Mouse (Mus musculus): ENCODE results near the gene Sirt4. TPM values are rescaled to one million over a fixed set of nuclear protein-coding genes. Genes with fewer than 3 reads are reported as not detected.
A peak's percentile ranks its signal among the peaks of the same experiment; 100 is the strongest.

The Sirt4 gene
- polyA plus RNA-seq, 1 experiment from 2014 or later = 28.1 TPM

DNA sequence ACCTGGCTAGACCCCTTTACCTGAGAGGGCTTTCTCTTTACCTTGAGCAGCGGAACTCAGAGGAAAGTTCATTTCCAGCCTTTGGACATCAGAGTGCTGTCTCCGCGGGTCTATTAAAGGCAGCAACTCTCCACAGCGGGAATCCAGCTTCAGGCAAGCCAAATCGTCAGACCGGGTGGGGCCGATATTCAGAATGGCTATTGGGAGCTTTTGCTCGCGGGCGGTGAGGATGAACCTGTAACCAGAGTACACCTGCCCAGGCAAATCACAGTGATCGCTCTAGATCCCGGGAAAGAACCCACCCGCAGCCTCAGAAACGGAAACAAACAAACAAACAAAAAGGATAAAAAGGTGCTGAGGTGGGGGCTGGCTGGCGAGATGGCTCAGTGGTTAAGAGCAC is 5.0 kb downstream of the Sirt4 start:
- Histone ChIP-seq H3K9ac (0 out of 2 replicates have a peak overlapping the region, but pooled peaks have one; percentile 3), H3K4me1 (peaks cover 29% of the 10 kb centered on the region), H3K27ac (no peak overlapping the region), H3K36me3 (peaks cover 24% of the 10 kb centered on the region), H3K27me3 (peaks cover 28% of the 10 kb centered on the region), H3K4me3 (no peak overlapping the region), H3K4me2 (peak overlapping the region; percentile 56; the same call in 1 of the 2 replicates), H3K9me3 (no peaks in the 10 kb centered on the region)
- 34% methylated on average over 15 of the region's 15 CpGs for WGBS
- no peak for ATAC-seq (ENCODE audit: insufficient number of reproducible peaks, insufficient read depth, low FRiP score, low TSS enrichment, low read depth)

DNA sequence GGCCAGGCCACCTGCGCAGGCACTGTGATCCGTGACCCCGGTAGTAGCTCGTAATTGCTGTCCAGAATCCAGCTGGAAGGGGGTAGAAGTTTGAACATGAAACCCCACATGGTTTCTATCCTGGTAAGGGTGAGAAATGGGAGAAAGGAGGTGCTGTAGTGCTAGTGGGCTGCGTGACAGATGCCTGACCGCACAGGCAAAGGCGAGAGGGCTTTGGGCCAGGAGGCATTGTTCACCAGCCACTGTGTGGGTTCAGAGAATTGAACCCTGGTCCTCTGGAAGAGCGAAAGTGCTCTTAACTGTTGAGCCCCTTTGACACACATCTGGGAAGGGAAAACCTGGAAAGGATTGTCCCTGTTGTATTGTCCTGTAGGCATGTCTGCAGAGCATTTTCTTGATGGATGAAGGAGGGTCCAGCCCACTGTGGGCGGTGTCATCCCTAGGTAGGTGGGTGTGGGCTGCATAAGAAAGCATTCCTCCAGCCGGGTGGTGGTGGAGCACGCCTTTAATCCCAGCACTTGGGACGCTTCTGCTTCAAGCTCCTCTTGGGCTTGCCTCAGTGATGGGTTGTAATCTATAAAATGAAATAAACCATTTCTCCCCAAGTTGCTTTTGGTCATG is 8.3 kb downstream of the Sirt4 start:
- H3K4me2 ChIP-seq = peak overlapping the region; percentile 58
- peaks cover 11% of the 10 kb centered on the region for H3K27me3 ChIP-seq
- H3K36me3 ChIP-seq = peaks cover 20% of the 10 kb centered on the region
- 31% methylated on average over 12 of the region's 12 CpGs for WGBS
- H3K4me1 ChIP-seq = peaks cover 17% of the 10 kb centered on the region
- ATAC-seq (ENCODE audit: insufficient number of reproducible peaks, insufficient read depth, low FRiP score, low TSS enrichment, low read depth) = 0 out of 2 replicates have a peak, but pooled peaks have one; percentile 21
- peak overlapping the region; percentile 66 for H3K9ac ChIP-seq
- H3K9me3 ChIP-seq = no peaks in the 10 kb centered on the region
- peak overlapping the region; percentile 33; the same call in 1 of the 2 replicates for H3K27ac ChIP-seq
- H3K4me3 ChIP-seq = peak overlapping the region; percentile 41

DNA sequence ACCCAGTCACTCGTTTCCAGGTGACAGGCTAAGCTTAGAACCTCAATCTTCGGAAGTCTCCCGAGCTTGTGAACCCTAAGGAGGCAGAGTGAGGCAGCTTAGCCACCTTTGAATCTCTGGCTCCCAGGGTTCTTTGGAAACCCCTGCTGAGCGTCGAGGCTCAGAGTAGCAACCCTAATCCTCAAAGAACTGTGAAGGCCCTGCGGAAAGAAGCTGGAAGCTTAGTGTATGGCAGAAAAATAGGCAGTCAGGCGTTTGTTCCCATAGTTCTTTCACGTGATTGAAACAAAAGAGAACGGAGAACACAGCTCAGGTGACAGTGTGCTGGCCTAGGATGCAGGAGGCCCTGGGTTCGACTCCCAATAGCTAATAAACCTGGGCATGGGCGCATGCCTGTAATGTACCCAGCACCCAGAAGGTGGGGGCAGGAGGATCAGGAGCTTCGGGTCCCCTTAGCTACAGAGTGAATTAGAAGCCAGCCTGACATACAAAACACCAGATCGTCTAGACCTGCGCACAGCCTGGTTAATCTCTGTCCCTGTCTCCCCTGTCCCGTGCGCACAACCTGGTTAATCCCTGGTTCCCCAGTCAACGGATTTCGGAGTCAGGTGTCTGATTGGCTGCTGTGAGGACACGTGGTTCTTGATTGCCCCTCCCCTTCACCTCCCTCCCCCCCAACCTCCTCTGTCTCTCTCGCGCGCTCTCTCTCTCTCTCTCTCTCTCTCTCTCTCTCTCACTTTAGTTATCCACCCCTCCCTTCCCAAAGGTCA is 9.0 kb downstream of the Sirt4 start:
- H3K4me2 ChIP-seq = peak overlapping the region; percentile 58
- peak overlapping the region; percentile 33; the same call in 1 of the 2 replicates for H3K27ac ChIP-seq
- peaks cover 7% of the 10 kb centered on the region for H3K27me3 ChIP-seq
- no peaks in the 10 kb centered on the region for H3K9me3 ChIP-seq
- 10% methylated on average over 22 of the region's 22 CpGs for WGBS
- peaks cover 17% of the 10 kb centered on the region for H3K4me1 ChIP-seq
- peak overlapping the region; percentile 66 for H3K9ac ChIP-seq
- peaks cover 17% of the 10 kb centered on the region for H3K36me3 ChIP-seq
- peak overlapping the region; percentile 41 for H3K4me3 ChIP-seq
- peak; percentile 70 for ATAC-seq (ENCODE audit: insufficient number of reproducible peaks, insufficient read depth, low FRiP score, low TSS enrichment, low read depth)

DNA sequence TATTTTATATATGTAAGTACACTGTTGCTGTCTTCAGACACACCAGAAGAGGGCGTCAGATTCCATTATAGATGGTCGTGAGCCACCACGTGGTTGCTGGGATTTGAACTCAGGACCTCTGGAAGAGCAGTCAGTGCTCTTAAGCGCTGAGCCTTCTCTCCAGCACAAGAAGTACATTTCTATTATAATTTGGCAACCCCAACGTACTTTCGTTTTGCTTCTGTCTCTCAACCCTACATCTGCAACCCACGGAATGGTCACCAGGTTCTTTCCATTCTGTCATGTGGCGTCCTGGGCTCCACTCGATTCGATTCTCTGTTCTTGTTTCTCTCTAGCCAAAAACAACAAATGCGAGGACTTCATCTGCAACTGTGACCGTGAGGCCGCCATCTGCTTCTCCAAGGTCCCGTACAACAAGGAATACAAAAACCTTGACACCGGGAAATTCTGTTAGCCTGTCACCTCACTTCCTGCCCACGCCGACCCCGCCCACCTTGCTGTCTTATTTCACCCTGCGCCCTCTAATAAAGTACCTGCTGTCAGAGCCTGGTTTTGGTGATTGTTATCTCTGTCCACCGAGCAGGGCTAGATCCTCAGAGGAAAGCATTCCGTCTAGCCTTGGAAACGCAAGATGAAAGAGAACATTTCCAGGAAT is 10.2 kb downstream of the Sirt4 start:
- Histone ChIP-seq H3K9me3 (no peaks in the 10 kb centered on the region), H3K4me3 (no peak overlapping the region), H3K4me1 (peaks cover 9% of the 10 kb centered on the region), H3K4me2 (no peak overlapping the region), H3K36me3 (peaks cover 12% of the 10 kb centered on the region), H3K27me3 (no peaks in the 10 kb centered on the region; the same call in 1 of the 2 replicates), H3K9ac (no peak overlapping the region), H3K27ac (no peak overlapping the region)
- ATAC-seq (ENCODE audit: insufficient number of reproducible peaks, insufficient read depth, low FRiP score, low TSS enrichment, low read depth) = no peak
- 70% methylated on average over 22 of the region's 22 CpGs for WGBS

DNA sequence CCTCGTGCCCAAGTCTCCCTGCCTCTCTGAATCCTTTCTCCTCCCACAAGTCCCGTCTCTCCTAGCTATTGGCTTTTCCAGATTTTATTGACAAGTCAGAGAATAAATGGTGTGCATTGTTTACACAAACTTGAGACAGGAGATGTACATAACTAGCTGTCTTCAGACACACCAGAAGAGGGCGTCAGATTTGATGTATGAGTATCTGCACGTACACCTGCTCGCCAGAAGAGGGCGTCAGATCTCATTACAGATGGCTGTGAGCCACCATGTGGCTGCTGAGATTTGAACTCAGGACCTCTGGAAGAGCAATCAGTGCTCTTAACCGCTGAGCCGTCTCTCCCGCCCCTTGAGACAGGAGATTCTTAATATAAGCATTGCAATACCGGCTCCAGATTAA is 11.3 kb downstream of the Sirt4 start:
- H3K36me3 ChIP-seq = peaks cover 11% of the 10 kb centered on the region; the same call in 1 of the 2 replicates
- WGBS = 70% methylated on average over 10 of the region's 10 CpGs
- H3K4me1 ChIP-seq = peaks cover 9% of the 10 kb centered on the region
- H3K27ac ChIP-seq = no peak overlapping the region
- no peak for ATAC-seq (ENCODE audit: insufficient number of reproducible peaks, insufficient read depth, low FRiP score, low TSS enrichment, low read depth)
- no peak overlapping the region for H3K4me2 ChIP-seq
- no peak overlapping the region for H3K9ac ChIP-seq
- no peak overlapping the region for H3K4me3 ChIP-seq
- no peaks in the 10 kb centered on the region; the same call in 1 of the 2 replicates for H3K27me3 ChIP-seq
- no peaks in the 10 kb centered on the region for H3K9me3 ChIP-seq

DNA sequence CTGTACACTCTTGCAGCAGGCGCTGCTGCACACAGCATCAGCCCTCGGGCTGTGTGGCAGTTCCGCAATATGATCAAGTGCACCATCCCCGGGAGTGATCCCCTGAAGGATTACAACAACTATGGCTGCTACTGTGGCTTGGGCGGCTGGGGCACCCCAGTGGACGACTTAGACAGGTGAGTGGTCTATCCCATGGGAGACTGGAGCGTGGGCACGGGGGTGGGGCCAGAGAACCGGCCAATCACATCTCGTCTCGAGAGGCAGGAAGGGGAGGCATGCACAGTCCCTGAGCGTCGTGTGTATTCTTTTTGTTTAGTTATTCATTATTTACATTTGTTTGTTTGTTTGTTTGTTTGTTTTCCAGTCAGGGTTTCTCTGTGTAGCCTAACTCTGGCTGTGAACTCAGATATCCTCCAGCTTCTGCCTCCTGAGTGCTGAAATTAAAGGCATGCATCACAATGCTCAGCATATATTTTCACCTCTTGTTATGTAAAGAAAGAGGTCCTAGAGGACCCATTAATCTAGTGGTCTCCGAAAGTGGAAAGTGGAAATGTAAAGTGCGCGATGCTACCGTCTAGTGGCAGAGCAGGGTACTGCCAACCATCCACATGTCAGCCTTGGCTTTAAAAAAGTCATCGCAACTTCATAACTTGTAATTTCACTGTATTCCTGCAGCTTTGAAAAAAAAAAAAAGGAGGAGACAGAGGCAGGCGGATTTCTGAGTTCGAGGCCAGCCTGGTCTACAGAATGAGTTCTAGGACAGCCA is 13.6 kb downstream of the Sirt4 start:
- no peak for ATAC-seq (ENCODE audit: insufficient number of reproducible peaks, insufficient read depth, low FRiP score, low TSS enrichment, low read depth)
- 32% methylated on average over 20 of the region's 20 CpGs for WGBS
- H3K9me3 ChIP-seq = no peaks in the 10 kb centered on the region

DNA sequence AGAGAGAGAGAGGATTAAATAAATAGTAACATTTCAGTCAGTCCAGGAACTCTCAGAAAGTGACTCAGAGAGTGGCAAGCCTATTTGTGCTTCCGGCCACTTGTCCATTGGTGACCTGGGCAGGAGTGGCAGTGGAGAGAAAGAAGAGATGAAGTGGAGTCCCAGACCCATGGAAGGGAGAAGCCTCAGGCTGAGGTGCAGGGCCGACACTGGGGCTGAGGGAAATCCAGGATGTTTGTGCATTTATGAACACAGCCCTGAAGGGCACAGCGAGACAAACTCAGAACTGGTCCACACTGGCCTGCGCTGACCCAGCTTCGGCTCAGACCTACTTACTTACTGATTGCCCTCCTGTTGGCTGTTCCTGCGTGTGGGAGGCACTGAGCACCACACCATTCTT is 14.7 kb downstream of the Sirt4 start:
- WGBS = 63% methylated on average over 6 of the region's 6 CpGs
- ATAC-seq (ENCODE audit: insufficient number of reproducible peaks, insufficient read depth, low FRiP score, low TSS enrichment, low read depth) = no peak
- H3K36me3 ChIP-seq = no peaks in the 10 kb centered on the region

More for the DNA sequence above, 13.6 kb downstream of the Sirt4 start:
- Histone ChIP-seq H3K9ac (no peak overlapping the region), H3K4me3 (no peak overlapping the region), H3K4me2 (peak overlapping the region; percentile 16; the same call in 1 of the 2 replicates), H3K27ac (no peak overlapping the region), H3K27me3 (no peaks in the 10 kb centered on the region; the same call in 1 of the 2 replicates), H3K4me1 (peaks cover 6% of the 10 kb centered on the region), H3K36me3 (no peaks in the 10 kb centered on the region)

DNA sequence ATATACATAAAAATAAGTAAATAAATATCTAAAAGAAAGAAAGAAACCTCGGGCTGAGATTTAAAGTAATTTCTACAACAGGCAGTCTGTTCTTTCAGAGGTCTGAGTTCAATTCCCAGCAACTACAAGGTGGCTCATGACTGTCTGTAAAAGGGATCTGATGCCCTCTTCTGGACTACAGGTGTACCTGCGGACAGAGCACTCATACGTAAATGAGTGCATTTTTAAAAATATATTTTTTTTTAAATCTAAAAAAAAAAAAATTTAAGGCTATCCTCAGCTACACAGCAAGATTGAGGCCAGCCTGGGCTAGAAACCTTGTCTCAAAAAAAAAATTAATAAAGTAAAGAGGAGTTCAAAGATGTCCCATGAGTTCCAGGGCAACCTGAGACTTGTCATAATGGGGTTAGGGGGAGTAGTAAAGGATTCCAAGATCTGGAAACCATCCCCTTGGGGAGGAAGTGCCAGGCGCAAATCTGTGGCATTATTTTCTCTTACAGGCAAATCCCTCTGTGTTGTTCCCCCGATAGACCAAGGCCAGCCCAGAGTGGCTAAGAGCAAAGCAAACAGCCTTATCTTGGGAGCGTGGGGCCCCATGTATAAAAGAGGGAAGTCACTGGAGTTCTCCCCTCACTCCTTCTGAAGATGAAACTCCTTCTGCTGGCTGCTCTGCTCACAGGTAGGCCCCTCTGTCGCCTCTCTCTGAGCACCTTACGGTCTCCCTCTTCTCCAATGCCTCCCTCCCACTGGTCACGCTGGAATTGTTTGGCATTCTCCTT is 18.7 kb downstream of the Sirt4 start, which contains the start of gene Pla2g1b:
Gene Pla2g1b (plus strand): TSS at position 621 of the 779 bp plus-strand sequence.
- no peak within 1 kb of the TSS for H3K4me2 ChIP-seq
- no peaks in the 10 kb centered on the region for H3K4me1 ChIP-seq
- no peaks in the 10 kb centered on the region for H3K9me3 ChIP-seq
- no peaks in the 10 kb centered on the region for H3K36me3 ChIP-seq
- H3K27ac ChIP-seq = no peak within 1 kb of the TSS
- H3K4me3 ChIP-seq = no peak within 1 kb of the TSS
- H3K9ac ChIP-seq = no peak within 1 kb of the TSS
- H3K27me3 ChIP-seq = no peaks in the 10 kb centered on the region
- WGBS = 45% methylated on average over 9 of the region's 9 CpGs
- no peak for ATAC-seq (ENCODE audit: insufficient number of reproducible peaks, insufficient read depth, low FRiP score, low TSS enrichment, low read depth)

More for the DNA sequence above, 14.7 kb downstream of the Sirt4 start:
- no peak overlapping the region for H3K9ac ChIP-seq
- H3K4me3 ChIP-seq = no peak overlapping the region
- no peaks in the 10 kb centered on the region; the same call in 1 of the 2 replicates for H3K27me3 ChIP-seq
- no peaks in the 10 kb centered on the region for H3K4me1 ChIP-seq
- H3K9me3 ChIP-seq = no peaks in the 10 kb centered on the region
- no peak overlapping the region for H3K27ac ChIP-seq
- no peak overlapping the region for H3K4me2 ChIP-seq

DNA sequence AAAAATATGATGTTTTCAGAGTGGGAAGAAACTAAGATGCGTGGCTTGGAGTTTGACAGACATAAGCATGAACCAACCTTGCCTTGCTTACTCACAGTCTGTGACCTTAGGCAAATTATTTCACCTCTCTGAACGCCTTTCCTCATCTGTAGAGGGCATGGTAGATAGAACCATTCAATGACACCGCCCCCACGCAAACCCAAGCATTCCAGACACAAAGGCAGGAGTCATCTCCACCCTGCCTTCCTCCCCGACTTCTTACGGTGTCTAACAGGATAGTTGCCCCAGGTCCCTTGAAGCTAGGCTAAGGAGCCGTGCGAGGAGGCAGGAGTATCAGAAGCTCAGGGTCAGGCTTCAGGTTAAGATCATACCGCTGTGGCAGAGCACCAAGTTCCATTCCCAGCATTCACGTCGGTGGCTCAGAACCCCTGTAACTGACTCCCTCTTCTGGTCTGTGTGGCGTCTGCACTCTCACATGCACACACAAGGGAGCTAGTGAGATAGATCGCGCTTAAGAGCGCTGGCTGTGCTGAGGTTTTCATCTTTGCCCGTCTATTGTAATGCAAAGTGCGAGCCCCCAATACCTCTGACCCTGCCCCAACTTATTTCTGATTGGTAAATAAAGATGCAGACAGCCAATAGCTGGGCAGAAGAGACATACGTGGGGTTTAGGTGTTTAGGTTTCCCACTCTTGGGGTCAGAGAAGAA is 20.0 kb downstream of the Sirt4 start:
- Histone ChIP-seq H3K27ac (no peak overlapping the region), H3K4me1 (no peaks in the 10 kb centered on the region), H3K4me2 (no peak overlapping the region), H3K36me3 (no peaks in the 10 kb centered on the region), H3K4me3 (no peak overlapping the region), H3K9me3 (no peaks in the 10 kb centered on the region), H3K27me3 (no peaks in the 10 kb centered on the region), H3K9ac (no peak overlapping the region)
- 76% methylated on average over 18 of the region's 18 CpGs for WGBS
- ATAC-seq (ENCODE audit: insufficient number of reproducible peaks, insufficient read depth, low FRiP score, low TSS enrichment, low read depth) = no peak

DNA sequence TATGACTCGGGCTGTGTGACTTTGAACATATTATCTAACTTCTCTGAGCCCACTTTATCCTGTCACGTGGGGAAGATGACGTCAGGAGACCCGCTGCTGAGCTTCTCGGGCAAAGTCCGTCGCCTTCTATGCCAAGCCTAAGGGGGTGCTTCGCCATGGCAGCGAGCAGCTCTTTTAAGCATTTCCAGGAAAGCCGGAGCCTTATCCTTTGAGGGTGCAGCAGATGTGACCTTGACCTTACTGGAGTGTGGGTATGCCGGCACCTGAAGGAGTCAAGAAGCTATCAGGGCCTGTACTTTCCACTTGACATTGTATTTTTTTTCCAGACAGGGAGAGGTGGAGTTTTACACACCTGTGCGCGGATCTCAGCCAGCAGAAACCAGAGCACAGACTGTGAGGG is 25.6 kb downstream of the Sirt4 start:
- H3K4me2 ChIP-seq = no peak overlapping the region
- H3K4me3 ChIP-seq = no peak overlapping the region
- WGBS = 60% methylated on average over 13 of the region's 13 CpGs
- ATAC-seq (ENCODE audit: insufficient number of reproducible peaks, insufficient read depth, low FRiP score, low TSS enrichment, low read depth) = no peak
- H3K27me3 ChIP-seq = no peaks in the 10 kb centered on the region
- no peaks in the 10 kb centered on the region for H3K9me3 ChIP-seq
- no peaks in the 10 kb centered on the region for H3K4me1 ChIP-seq
- H3K36me3 ChIP-seq = peaks cover 10% of the 10 kb centered on the region
- no peak overlapping the region for H3K27ac ChIP-seq
- no peak overlapping the region for H3K9ac ChIP-seq

All from embryonic facial prominence, embryonic 13.5 days (tissue).